Mouse (Mus musculus): ENCODE results near the gene Cish. TPM values are rescaled to one million over a fixed set of nuclear protein-coding genes. Genes with fewer than 3 reads are reported as not detected.

The Cish gene
- total and polyA plus RNA-seq, 3 experiments = 10.0 to 24.5 TPM; not detected in 1

GRCm38 (mm10) chr9:107254925-107255324, 40.9 kb upstream of the Cish start:
- Histone ChIP-seq H3K36me3 (ENCODE audit: control insufficient read depth in 1 of 2, insufficient read depth in 2 of 2, low read length in 2 of 2) (no peaks in the 10 kb centered on the region; a peak in 1 of 4 replicates), H3K4me3 (ENCODE audit: control insufficient read depth in 1 of 2, insufficient read depth in 1 of 2, low read depth in 2 of 2, low read length in 2 of 2) (no peak overlapping the region), H3K79me2 (ENCODE audit: control insufficient read depth, insufficient read depth, low read length, poor library complexity) (no peaks in the 10 kb centered on the region), H3K27me3 (ENCODE audit: control insufficient read depth in 1 of 2, insufficient read depth in 2 of 2, low read length in 2 of 2) (no peaks in the 10 kb centered on the region), H3K27ac (ENCODE audit: control insufficient read depth, low read depth, low read length) (no peak overlapping the region), H3K9me3 (replicated peaks; ENCODE audit: insufficient read depth, low read length) (no peaks in the 10 kb centered on the region), H3K4me1 (ENCODE audit: control insufficient read depth in 1 of 2, insufficient read depth in 2 of 2, low read length in 2 of 2) (no peaks in the 10 kb centered on the region), H3K9ac (ENCODE audit: control insufficient read depth, low read depth, low read length, poor library complexity, severe bottlenecking) (no peak overlapping the region)
- TF ChIP-seq TAL1 (IDR thresholded peaks at IDR 0.05; ENCODE audit: low read length) (no peak), MYB (IDR thresholded peaks at IDR 0.05; ENCODE audit: low read depth, low read length) (no peak), UBTF (IDR thresholded peaks at IDR 0.05; ENCODE audit: borderline replicate concordance, insufficient read depth, low read depth, low read length) (no peak), RAD21 (IDR thresholded peaks at IDR 0.05; ENCODE audit: low read depth, low read length) (no peak), KAT2A (conservative IDR thresholded peaks at IDR 0.05; ENCODE audit: low read depth, low read length) (no peak), GABPA (IDR thresholded peaks at IDR 0.05; ENCODE audit: low read depth, low read length) (no peak), ZKSCAN1 (IDR thresholded peaks at IDR 0.05; ENCODE audit: low read depth, low read length) (no peak), USF2 (IDR thresholded peaks at IDR 0.05; ENCODE audit: borderline replicate concordance in 1 of 2, insufficient read depth in 1 of 2, low read depth in 1 of 2, low read length in 2 of 2) (no peak), MXI1 (IDR thresholded peaks at IDR 0.05; ENCODE audit: low read depth, low read length) (no peak), NELFE (IDR thresholded peaks at IDR 0.05; ENCODE audit: low read depth, low read length) (no peak), ZC3H11A (IDR thresholded peaks at IDR 0.05; ENCODE audit: low read depth, low read length) (no peak), POLR2A (IDR thresholded peaks at IDR 0.05; ENCODE audit: control insufficient read depth in 1 of 2, insufficient read depth in 1 of 2, low read depth in 1 of 2, low read length in 2 of 2, poor library complexity in 1 of 2) (no peak), POLR2AphosphoS2 (IDR thresholded peaks at IDR 0.05; ENCODE audit: low read length) (no peak), MAZ (IDR thresholded peaks at IDR 0.05; ENCODE audit: low read depth, low read length) (no peak), MAX (IDR thresholded peaks at IDR 0.05; ENCODE audit: low read length) (no peak), USF1 (IDR thresholded peaks at IDR 0.05; ENCODE audit: low read depth, low read length) (no peak), TCF12 (IDR thresholded peaks at IDR 0.05; ENCODE audit: low read depth, low read length) (no peak), ELF1 (IDR thresholded peaks at IDR 0.05; ENCODE audit: low read depth, low read length) (no peak)
- no peak for DNase-seq (ENCODE audit: low read depth, low spot score)

DNA sequence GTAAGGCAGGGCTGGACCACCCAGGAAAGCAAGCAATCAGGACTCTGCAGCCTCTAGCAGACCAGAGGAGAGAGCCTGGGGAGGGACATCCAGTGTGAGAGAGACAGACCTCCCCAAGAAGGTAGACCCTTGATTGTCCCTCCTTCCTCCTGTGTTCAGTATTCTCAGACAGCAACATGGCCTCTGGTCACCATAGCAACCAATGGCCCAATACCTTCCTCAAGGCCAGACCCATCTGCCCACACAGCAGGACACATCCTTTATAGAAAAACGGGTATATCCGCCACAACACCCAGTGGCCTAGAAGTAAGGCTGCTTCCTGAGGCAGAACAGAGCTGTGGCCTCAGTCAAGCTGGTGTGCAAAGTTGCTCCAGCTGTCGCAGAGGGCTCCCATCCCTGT, 40.2 kb upstream of the Cish start:
- no peaks in the 10 kb centered on the region for H3K27me3 ChIP-seq (ENCODE audit: control insufficient read depth in 1 of 2, insufficient read depth in 2 of 2, low read length in 2 of 2)
- H3K36me3 ChIP-seq (ENCODE audit: control insufficient read depth in 1 of 2, insufficient read depth in 2 of 2, low read length in 2 of 2) = peaks cover 0 to 1% of the 10 kb centered on the region in 2 experiments; a peak in 3 of 4 replicates
- no peaks in the 10 kb centered on the region for H3K79me2 ChIP-seq (ENCODE audit: control insufficient read depth, insufficient read depth, low read length, poor library complexity)
- TF ChIP-seq ETS1 (IDR thresholded peaks at IDR 0.05; ENCODE audit: low read depth, low read length) (no peak), GABPA (IDR thresholded peaks at IDR 0.05; ENCODE audit: low read depth, low read length) (no peak), SIN3A (IDR thresholded peaks at IDR 0.05; ENCODE audit: low read length) (no peak), USF1 (IDR thresholded peaks at IDR 0.05; ENCODE audit: low read depth, low read length) (no peak), POLR2AphosphoS5 (IDR thresholded peaks at IDR 0.05; ENCODE audit: borderline replicate concordance, low read depth, low read length) (no peak), USF2 (IDR thresholded peaks at IDR 0.05; ENCODE audit: borderline replicate concordance in 1 of 2, insufficient read depth in 1 of 2, low read depth in 1 of 2, low read length in 2 of 2) (no peak), ZNF384 (IDR thresholded peaks at IDR 0.05; ENCODE audit: low read depth, low read length) (no peak), UBTF (IDR thresholded peaks at IDR 0.05; ENCODE audit: borderline replicate concordance, insufficient read depth, low read depth, low read length) (no peak), HCFC1 (IDR thresholded peaks at IDR 0.05; ENCODE audit: low read depth, low read length) (no peak), ZMIZ1 (IDR thresholded peaks at IDR 0.05; ENCODE audit: low read depth, low read length) (no peak), POLR2A (IDR thresholded peaks at IDR 0.05; ENCODE audit: control insufficient read depth in 1 of 2, insufficient read depth in 1 of 2, low read depth in 1 of 2, low read length in 2 of 2, poor library complexity in 1 of 2) (no peak), CTCF (IDR thresholded peaks at IDR 0.05 in 2 of 3, conservative IDR thresholded peaks at IDR 0.05 in 1 of 3; ENCODE audit: control insufficient read depth in 1 of 3, insufficient read depth in 1 of 3, low read depth in 2 of 3, low read length in 3 of 3, poor library complexity in 1 of 3, severe bottlenecking in 1 of 3) (no peak), CHD1 (IDR thresholded peaks at IDR 0.05; ENCODE audit: low read depth, low read length) (no peak), MAX (IDR thresholded peaks at IDR 0.05; ENCODE audit: low read length) (no peak), E2F4 (IDR thresholded peaks at IDR 0.05; ENCODE audit: borderline replicate concordance, low read depth, low read length) (no peak), MYC (IDR thresholded peaks at IDR 0.05; ENCODE audit: low read depth, low read length) (no peak), ZC3H11A (IDR thresholded peaks at IDR 0.05; ENCODE audit: low read depth, low read length) (no peak), SMC3 (IDR thresholded peaks at IDR 0.05; ENCODE audit: low read depth, low read length) (no peak), TAL1 (IDR thresholded peaks at IDR 0.05; ENCODE audit: low read length) (no peak)
- peaks cover 1 to 2% of the 10 kb centered on the region in 2 experiments; a peak in 3 of 4 replicates for H3K4me1 ChIP-seq (ENCODE audit: control insufficient read depth in 1 of 2, insufficient read depth in 2 of 2, low read length in 2 of 2)
- no peak overlapping the region for H3K9ac ChIP-seq (ENCODE audit: control insufficient read depth, low read depth, low read length, poor library complexity, severe bottlenecking)
- no peak overlapping the region for H3K4me3 ChIP-seq (ENCODE audit: control insufficient read depth in 1 of 2, insufficient read depth in 1 of 2, low read depth in 2 of 2, low read length in 2 of 2)
- H3K27ac ChIP-seq (ENCODE audit: control insufficient read depth, low read depth, low read length) = no peak overlapping the region
- DNase-seq (ENCODE audit: low read depth, low spot score) = no peak
- H3K9me3 ChIP-seq (replicated peaks; ENCODE audit: insufficient read depth, low read length) = no peaks in the 10 kb centered on the region
